Mouse (Mus musculus) hindbrain, embryonic 11.5 days (tissue): ENCODE data around the gene Mat2a. TPM values are rescaled to one million over a fixed set of nuclear protein-coding genes. Genes with fewer than 3 reads are reported as not detected.

Source experiments
- ATAC-seq: fragments of 200-750 bp; cut with Nextera tagmentation; 2 replicates; pipeline ENCODE4 v1.8.0; 2017; ENCODE audit warnings: mild to moderate bottlenecking, moderate TSS enrichment, moderate library complexity; ENCODE audit not compliant: low FRiP score
- DNase-seq: peaks from one replicate; pipeline ENCODE4 v3.0.0-alpha.2; 2015; ENCODE audit warnings: low spot score
- H3K27ac ChIP-seq: fragments of 300-500 bp; sonication (generic); 2 replicates; pipeline ENCODE4 v1.5.1; 2014; ENCODE audit warnings: mild to moderate bottlenecking, low read depth, low read length
- H3K27me3 ChIP-seq: fragments of 300-500 bp; sonication (generic); 2 replicates; pipeline ENCODE4 v1.6.1; 2014; ENCODE audit warnings: mild to moderate bottlenecking, low read length, moderate library complexity, mixed read lengths; ENCODE audit not compliant: control insufficient read depth, insufficient read depth
- H3K36me3 ChIP-seq: fragments of 300-500 bp; sonication (generic); 2 replicates; pipeline ENCODE4 v1.6.1; 2014; ENCODE audit warnings: mild to moderate bottlenecking, low read length, moderate library complexity, mixed read lengths; ENCODE audit not compliant: control insufficient read depth, insufficient read depth
- H3K4me1 ChIP-seq: fragments of 300-500 bp; sonication (generic); replicated peaks from 2 replicates; pipeline ENCODE4 v1.6.1; 2014; ENCODE audit warnings: low read length, mixed read lengths; ENCODE audit not compliant: control insufficient read depth, insufficient read depth
- H3K4me2 ChIP-seq: fragments of 300-500 bp; sonication (generic); replicated peaks from 2 replicates; pipeline ENCODE4 v1.6.1; 2014; ENCODE audit warnings: mild to moderate bottlenecking, low read depth, low read length
- H3K4me3 ChIP-seq: fragments of 300-500 bp; sonication (generic); 2 replicates; pipeline ENCODE4 v1.5.1; 2014; ENCODE audit warnings: low read depth, low read length
- H3K9ac ChIP-seq: fragments of 300-500 bp; sonication (generic); 2 replicates; pipeline ENCODE4 v1.6.1; 2014; ENCODE audit warnings: low read depth, low read length
- H3K9me3 ChIP-seq: fragments of 300-500 bp; sonication (generic); 2 replicates; pipeline ENCODE4 v1.6.1; 2016; ENCODE audit warnings: low read length; ENCODE audit not compliant: control insufficient read depth
- WGBS: fragments of 180-500 bp; shearing (Covaris S2); extraction: QIAGEN DNeasy Blood & Tissue Kit; methylation state at CpG from one replicate; pipeline ENCODE4 v1.1.7; 2014; 5-methylcytosine and 5-hydroxymethylcytosine counted together
- polyA plus RNA-seq: library from polyadenylated mRNA; unstranded; fragments of >200 nt; fragmentation: Nextera tagmentation; extraction: Ambion mirVana; gene quantifications from 2 replicates; pipeline ENCODE4 v1.2.1, GENCODE M21; 2014

Gene Mat2a
- polyA plus RNA-seq, 1 experiment from 2014 or later = 409 TPM

DNA sequence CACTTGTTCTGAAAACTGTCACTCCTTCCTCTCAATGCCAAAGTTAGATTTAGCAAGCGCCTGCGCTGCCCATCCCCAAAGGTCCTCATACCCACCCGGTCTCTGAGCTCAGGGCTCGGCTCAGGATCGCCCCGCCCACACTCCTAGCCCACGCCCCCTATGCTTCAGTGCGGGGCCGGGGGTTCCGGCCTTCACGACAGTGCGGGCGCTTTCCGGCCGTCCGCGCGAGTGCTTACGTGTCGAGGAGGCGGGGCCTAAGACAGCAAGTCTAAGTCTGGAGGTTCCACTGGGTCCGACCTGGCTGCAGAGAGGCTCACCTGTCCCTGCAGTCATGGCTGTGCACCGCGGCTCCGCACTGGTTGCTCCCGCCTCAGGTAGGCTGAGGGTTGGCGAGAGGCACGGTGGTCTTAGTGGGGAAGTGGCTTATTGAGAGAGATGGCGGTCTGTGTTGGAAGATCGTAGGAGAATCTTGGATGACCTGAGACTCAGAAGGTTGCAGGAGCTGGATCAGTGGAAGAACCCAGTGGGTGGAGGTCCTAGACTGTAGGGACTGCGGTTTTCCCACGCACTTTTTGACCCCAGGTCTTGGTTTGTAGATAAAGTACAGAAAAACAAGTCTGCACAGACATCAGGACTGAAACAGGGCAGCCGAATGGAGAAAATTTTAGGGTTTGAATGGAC, 25.1 kb downstream of the Mat2a start, which contains the start of gene Ggcx:
Gene Ggcx, plus strand, starts transcription at position 233 of the 681 bp plus-strand sequence.
- 2% methylated on average over 33 of the region's 33 CpGs for WGBS
- Histone ChIP-seq H3K4me3 (peak within 1 kb of the TSS; percentile 79), H3K27ac (no peak within 1 kb of the TSS), H3K9ac (peak within 1 kb of the TSS; percentile 82), H3K4me2 (peak within 1 kb of the TSS; percentile 86), H3K36me3 (no peaks in the 10 kb centered on the region; the same call in 1 of the 2 replicates), H3K27me3 (no peaks in the 10 kb centered on the region), H3K4me1 (0 out of 2 replicates have a peak, but pooled peaks cover 2% of the 10 kb centered on the region), H3K9me3 (no peaks in the 10 kb centered on the region)
- DNase-seq (peak; percentile 97), ATAC-seq (peak; percentile 94)

DNA sequence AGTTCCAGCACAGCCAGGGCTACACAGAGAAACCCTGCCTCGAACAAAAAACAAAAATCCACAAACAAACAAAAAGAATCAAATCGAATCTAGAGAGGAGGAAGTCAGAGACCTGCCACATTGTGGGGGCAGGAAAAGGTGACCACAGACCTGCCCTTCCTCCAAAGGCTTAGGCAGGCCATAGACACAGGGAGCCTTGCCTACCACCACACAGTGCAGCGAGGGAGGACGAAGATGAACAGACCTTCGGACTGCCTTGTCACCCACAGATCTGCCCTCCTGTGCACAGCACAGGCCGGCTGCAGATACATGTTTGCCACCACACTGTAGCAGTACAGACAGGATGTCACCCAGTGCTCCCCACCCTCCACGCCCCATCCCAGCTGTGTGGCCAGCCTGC, 28.8 kb downstream of the Mat2a start:
- Histone ChIP-seq H3K4me2 (no peak overlapping the region), H3K9ac (no peak overlapping the region), H3K27me3 (no peaks in the 10 kb centered on the region), H3K36me3 (no peaks in the 10 kb centered on the region), H3K27ac (no peak overlapping the region), H3K4me1 (0 out of 2 replicates have a peak, but pooled peaks cover 2% of the 10 kb centered on the region), H3K9me3 (no peaks in the 10 kb centered on the region), H3K4me3 (no peak overlapping the region)
- DNase-seq (no peak), ATAC-seq (no peak)
- WGBS = 85% methylated on average over 7 of the region's 7 CpGs

- Histone ChIP-seq H3K27ac (no peak overlapping the region), H3K9ac (no peak overlapping the region), H3K4me2 (no peak overlapping the region), H3K4me3 (no peak overlapping the region), H3K4me1 (0 out of 2 replicates have a peak, but pooled peaks cover 2% of the 10 kb centered on the region), H3K9me3 (no peaks in the 10 kb centered on the region), H3K27me3 (no peaks in the 10 kb centered on the region), H3K36me3 (no peaks in the 10 kb centered on the region)
- 29% methylated on average over 1 of the region's 1 CpGs for WGBS
- ATAC-seq = no peak
- no peak for DNase-seq
Measured at GRCm38 (mm10) chr6:72410003-72410402, 29.4 kb downstream of the Mat2a start.

DNA sequence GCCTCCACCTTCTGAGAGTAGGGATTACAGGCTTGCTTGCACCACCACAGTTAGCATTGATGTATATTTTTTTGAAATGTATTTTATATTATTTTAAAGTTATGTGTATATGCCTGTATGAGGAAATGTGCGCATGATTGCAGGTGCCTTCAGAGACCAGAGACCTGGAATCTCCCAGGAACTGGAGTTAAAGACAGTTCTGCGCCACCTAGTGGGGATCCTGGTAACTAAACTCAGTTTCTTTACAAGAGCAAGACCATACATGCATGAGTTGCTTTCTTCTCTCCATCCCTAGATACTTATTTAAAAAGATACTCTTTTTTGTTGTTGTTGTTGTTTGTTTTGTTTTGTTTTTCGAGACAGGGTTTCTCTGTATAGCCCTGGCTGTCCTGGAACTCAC, 29.8 kb downstream of the Mat2a start:
- no peaks in the 10 kb centered on the region for H3K4me1 ChIP-seq
- ATAC-seq (no peak), DNase-seq (peak; percentile 85)
- H3K27ac ChIP-seq = no peak overlapping the region
- no peaks in the 10 kb centered on the region for H3K27me3 ChIP-seq
- no peaks in the 10 kb centered on the region for H3K9me3 ChIP-seq
- no peak overlapping the region for H3K4me3 ChIP-seq
- H3K36me3 ChIP-seq = no peaks in the 10 kb centered on the region
- H3K4me2 ChIP-seq = no peak overlapping the region
- 23% methylated on average over 3 of the region's 3 CpGs for WGBS
- no peak overlapping the region for H3K9ac ChIP-seq

DNA sequence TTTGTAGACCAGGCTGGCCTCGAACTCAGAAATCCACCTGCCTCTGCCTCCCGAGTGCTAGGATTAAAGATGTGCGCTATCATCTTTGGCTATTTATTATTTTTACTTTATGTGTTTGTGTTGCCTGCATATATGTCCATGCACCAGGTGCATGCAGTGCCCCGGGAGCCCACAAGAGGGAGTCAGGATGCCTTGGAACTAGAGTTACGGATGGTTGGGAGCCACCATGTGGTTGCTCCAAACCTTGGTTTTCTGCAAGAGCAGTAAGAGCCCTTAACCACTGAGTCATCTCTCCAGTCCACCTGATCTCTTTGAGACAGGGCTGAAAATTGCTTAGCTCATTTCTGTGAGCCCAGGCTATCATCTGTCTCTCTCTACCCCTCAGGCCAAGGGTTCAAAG, 32.2 kb downstream of the Mat2a start:
- DNase-seq (peak; percentile 94), ATAC-seq (peak; percentile 61)
- Histone ChIP-seq H3K36me3 (no peaks in the 10 kb centered on the region), H3K4me3 (no peak overlapping the region), H3K4me1 (no peaks in the 10 kb centered on the region), H3K9ac (no peak overlapping the region), H3K27me3 (no peaks in the 10 kb centered on the region), H3K9me3 (no peaks in the 10 kb centered on the region), H3K4me2 (no peak overlapping the region), H3K27ac (no peak overlapping the region)
- 4% methylated on average over 5 of the region's 5 CpGs for WGBS

- Histone ChIP-seq H3K4me2 (no peak overlapping the region), H3K27ac (no peak overlapping the region), H3K27me3 (no peaks in the 10 kb centered on the region), H3K36me3 (no peaks in the 10 kb centered on the region), H3K9me3 (no peaks in the 10 kb centered on the region), H3K9ac (no peak overlapping the region), H3K4me3 (no peak overlapping the region), H3K4me1 (no peaks in the 10 kb centered on the region)
- 88% methylated on average over 7 of the region's 7 CpGs for WGBS
- DNase-seq = no peak
- ATAC-seq = no peak
Measured at GRCm38 (mm10) chr6:72405356-72405755, 34.0 kb downstream of the Mat2a start.

- 26% methylated on average over 7 of the region's 7 CpGs for WGBS
Measured at GRCm38 (mm10) chr6:72401875-72402274, 37.5 kb downstream of the Mat2a start.

GRCm38 (mm10) chr6:72399967-72400366, 39.4 kb downstream of the Mat2a start:
- no peak overlapping the region for H3K27ac ChIP-seq
- H3K36me3 ChIP-seq = no peaks in the 10 kb centered on the region
- DNase-seq (no peak), ATAC-seq (no peak)
- H3K4me3 ChIP-seq = no peak overlapping the region
- WGBS = 44% methylated on average over 2 of the region's 2 CpGs
- no peaks in the 10 kb centered on the region for H3K4me1 ChIP-seq
- no peaks in the 10 kb centered on the region for H3K9me3 ChIP-seq
- no peak overlapping the region for H3K4me2 ChIP-seq
- no peak overlapping the region for H3K9ac ChIP-seq
- H3K27me3 ChIP-seq = no peaks in the 10 kb centered on the region

More at GRCm38 (mm10) chr6:72401875-72402274, 37.5 kb downstream of the Mat2a start:
- Histone ChIP-seq H3K27me3 (no peaks in the 10 kb centered on the region), H3K4me1 (no peaks in the 10 kb centered on the region), H3K4me2 (no peak overlapping the region), H3K4me3 (no peak overlapping the region), H3K27ac (no peak overlapping the region), H3K9ac (no peak overlapping the region), H3K36me3 (no peaks in the 10 kb centered on the region), H3K9me3 (no peaks in the 10 kb centered on the region)
- DNase-seq = peak; percentile 81
- no peak for ATAC-seq

DNA sequence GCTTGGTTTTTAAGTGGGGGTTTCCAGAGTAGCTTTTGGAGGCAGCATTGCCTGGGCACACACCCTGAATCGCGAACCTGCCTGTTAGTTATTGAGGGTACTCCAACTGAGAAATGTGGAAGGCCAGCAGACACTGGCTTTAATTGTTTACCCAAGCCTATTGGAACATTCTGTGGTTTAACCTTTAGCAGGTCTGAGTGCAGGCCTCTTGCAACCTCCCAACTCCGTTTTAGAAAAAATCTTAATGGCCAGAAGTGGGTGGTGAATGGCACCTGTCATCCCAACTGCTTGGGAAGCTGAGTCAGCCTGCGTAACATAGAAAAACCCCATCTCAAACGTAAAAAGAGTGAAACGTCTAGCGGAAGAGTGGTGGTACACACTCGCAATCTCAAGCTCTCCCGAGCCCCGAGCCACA, 42.5 kb downstream of the Mat2a start:
- Histone ChIP-seq H3K9me3 (no peaks in the 10 kb centered on the region), H3K4me2 (no peak overlapping the region), H3K36me3 (no peaks in the 10 kb centered on the region), H3K4me1 (no peaks in the 10 kb centered on the region), H3K27ac (no peak overlapping the region), H3K9ac (no peak overlapping the region), H3K4me3 (no peak overlapping the region), H3K27me3 (no peaks in the 10 kb centered on the region)
- 88% methylated on average over 10 of the region's 10 CpGs for WGBS
- DNase-seq = no peak
- ATAC-seq = no peak
